ENCODE assay signal across 11 mouse cellular contexts in the genomic region with DNA sequence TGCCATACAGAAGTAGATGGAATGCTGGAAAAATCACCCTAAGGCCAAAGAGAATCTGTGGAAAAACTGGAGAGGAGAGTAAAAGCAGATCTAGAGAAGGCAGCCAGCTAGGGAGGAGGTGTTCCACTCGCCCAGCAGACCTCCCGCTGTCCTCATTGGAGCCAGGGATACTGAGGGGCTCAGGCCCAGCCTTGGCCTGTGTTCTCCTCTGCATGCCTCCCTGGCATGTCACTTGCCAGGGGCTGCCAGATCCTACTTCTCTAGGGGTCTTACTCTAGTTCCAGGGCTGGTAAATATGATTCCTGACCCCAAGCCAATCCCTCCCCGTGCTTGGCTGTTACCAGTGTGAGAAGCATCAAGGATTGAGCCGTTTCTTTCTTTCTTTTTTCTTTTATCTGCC. TPM values are rescaled to one million over a fixed set of nuclear protein-coding genes. Genes with fewer than 3 reads are reported as not detected.
A peak's percentile ranks its signal among the peaks of the same experiment; 100 is the strongest.
DNase-seq lines count a peak whose midpoint lies in the region; ATAC-seq lines count a peak whose summit lies in the region.
"Had no signal": no experiment of that assay in that cellular context is flagged by ENCODE, and none has a peak within 500 bp of the region (broad histone marks: within the 10 kb centered on the region; RNA-seq: fewer than 3 reads in every experiment).

No protein-coding gene starts in this region.

- H3K36me3 ChIP-seq in hindbrain, embryonic 15.5 days = no peaks in the 10 kb centered on the region
- no peaks in the 10 kb centered on the region for H3K36me3 ChIP-seq in hindbrain, embryonic 11.5 days (ENCODE audit: control insufficient read depth, insufficient read depth, low read length)
- no peaks in the 10 kb centered on the region for H3K36me3 ChIP-seq in forebrain, embryonic 13.5 days (ENCODE audit: poor library complexity, severe bottlenecking)
- H3K36me3 ChIP-seq in limb, embryonic 13.5 days = no peaks in the 10 kb centered on the region
- H3K36me3 ChIP-seq: G1E had no signal

- no peak overlapping the region for H3K4me2 ChIP-seq in hindbrain, embryonic 15.5 days
- no peak overlapping the region for H3K4me2 ChIP-seq in hindbrain, embryonic 11.5 days (replicated peaks; ENCODE audit: low read depth, low read length)
- H3K4me2 ChIP-seq in forebrain, embryonic 13.5 days = peak overlapping the region; percentile 48; the same call in 1 of the 2 replicates
- peak overlapping the region; percentile 17; the same call in 1 of the 2 replicates for H3K4me2 ChIP-seq in limb, embryonic 13.5 days (replicated peaks)

- peaks cover 31% of the 10 kb centered on the region for H3K4me1 ChIP-seq in hindbrain, embryonic 15.5 days (replicated peaks)
- H3K4me1 ChIP-seq in hindbrain, embryonic 11.5 days (replicated peaks; ENCODE audit: control insufficient read depth, insufficient read depth, low read length) = peaks cover 10% of the 10 kb centered on the region
- peaks cover 65% of the 10 kb centered on the region for H3K4me1 ChIP-seq in forebrain, embryonic 13.5 days
- H3K4me1 ChIP-seq in limb, embryonic 13.5 days = peaks cover 67% of the 10 kb centered on the region

- no peaks in the 10 kb centered on the region for H3K9me3 ChIP-seq in hindbrain, embryonic 15.5 days
- no peaks in the 10 kb centered on the region for H3K9me3 ChIP-seq in hindbrain, embryonic 11.5 days (ENCODE audit: control insufficient read depth, low read length)
- no peaks in the 10 kb centered on the region for H3K9me3 ChIP-seq in forebrain, embryonic 13.5 days (replicated peaks)
- no peaks in the 10 kb centered on the region for H3K9me3 ChIP-seq in limb, embryonic 13.5 days
- H3K9me3 ChIP-seq: G1E had no signal

- H3K27me3 ChIP-seq in hindbrain, embryonic 15.5 days = peaks cover 5% of the 10 kb centered on the region; the same call in 1 of the 2 replicates
- no peaks in the 10 kb centered on the region for H3K27me3 ChIP-seq in hindbrain, embryonic 11.5 days (ENCODE audit: control insufficient read depth, insufficient read depth, low read length)
- peaks cover 4% of the 10 kb centered on the region; the same call in 1 of the 2 replicates for H3K27me3 ChIP-seq in forebrain, embryonic 13.5 days
- H3K27me3 ChIP-seq in limb, embryonic 13.5 days = no peaks in the 10 kb centered on the region

- 35% methylated on average over 4 of the region's 4 CpGs for WGBS in hindbrain, embryonic 15.5 days
- 37% methylated on average over 4 of the region's 4 CpGs for WGBS in hindbrain, embryonic 11.5 days
- 40% methylated on average over 4 of the region's 4 CpGs for WGBS in forebrain, embryonic 13.5 days
- WGBS in limb, embryonic 13.5 days = 15% methylated on average over 4 of the region's 4 CpGs

- no peak overlapping the region for H3K9ac ChIP-seq in hindbrain, embryonic 15.5 days
- no peak overlapping the region for H3K9ac ChIP-seq in hindbrain, embryonic 11.5 days (ENCODE audit: low read depth, low read length)
- H3K9ac ChIP-seq in forebrain, embryonic 13.5 days = no peak overlapping the region
- H3K9ac ChIP-seq in limb, embryonic 13.5 days = no peak overlapping the region

- peak; percentile 69 to 88 for DNase-seq in cerebellum, postnatal 10 days
- DNase-seq in cerebellum, adult 11 months = no peak
- no peak for DNase-seq in hindbrain, embryonic 11.5 days (ENCODE audit: low spot score)
- no peak for DNase-seq in B cell, adult 2 months
- no peak for DNase-seq in MN1 (ENCODE audit: low spot score)
- DNase-seq: embryo, embryonic 11 days had no signal

- H3K27ac ChIP-seq in hindbrain, embryonic 15.5 days (replicated peaks) = 0 out of 2 replicates have a peak overlapping the region, but pooled peaks have one; percentile 30
- H3K27ac ChIP-seq in hindbrain, embryonic 11.5 days (ENCODE audit: low read depth, low read length) = no peak overlapping the region
- H3K27ac ChIP-seq in forebrain, embryonic 13.5 days = peak overlapping the region; percentile 92
- peak overlapping the region; percentile 93 for H3K27ac ChIP-seq in limb, embryonic 13.5 days

- 0 out of 2 replicates have a peak, but pooled peaks have one; percentile 50 for ATAC-seq in hindbrain, embryonic 15.5 days (ENCODE audit: low FRiP score, low read depth)
- ATAC-seq in hindbrain, embryonic 11.5 days (ENCODE audit: low FRiP score) = no peak
- ATAC-seq in forebrain, embryonic 13.5 days = peak; percentile 46
- ATAC-seq in limb, embryonic 13.5 days (ENCODE audit: low FRiP score, low read depth) = no peak
- ATAC-seq: inflammation-experienced regulatory T-cells, adult 6 months had no signal

- no peak overlapping the region for H3K4me3 ChIP-seq in hindbrain, embryonic 15.5 days
- no peak overlapping the region for H3K4me3 ChIP-seq in hindbrain, embryonic 11.5 days (ENCODE audit: low read depth, low read length)
- no peak overlapping the region for H3K4me3 ChIP-seq in forebrain, embryonic 13.5 days
- H3K4me3 ChIP-seq in limb, embryonic 13.5 days = no peak overlapping the region

RNA-seq across cellular contexts. Expression of a gene that starts 59.5 kb away (rescaled TPM):
- 2.8 and 5.2 TPM in 2 replicates for polyA plus RNA-seq in hindbrain, embryonic 15.5 days (2015; fragmentation: Nextera tagmentation; extraction: Ambion mirVana)
- 13.4 and 21.9 TPM in 2 replicates for polyA plus RNA-seq in hindbrain, embryonic 11.5 days (2014; fragmentation: Nextera tagmentation; extraction: Ambion mirVana)
- 20.7 and 22.1 TPM in 2 replicates for polyA plus RNA-seq in forebrain, embryonic 13.5 days (2015; fragmentation: Nextera tagmentation; extraction: Ambion mirVana)
- 37.0 and 37.6 TPM in 2 replicates for polyA plus RNA-seq in limb, embryonic 13.5 days (2015; fragmentation: Nextera tagmentation; extraction: Ambion mirVana)

Comparison
In these comparisons a context has a peak if more than half of its experiments do, and no peak if none do; other contexts are left out.
1. DNase-seq: peak in cerebellum, postnatal 10 days (2 of 2); none in cerebellum, adult 11 months (single experiment), hindbrain, embryonic 11.5 days (single experiment), B cell, adult 2 months (0 of 2) and MN1 (single experiment).
2. ATAC-seq: peak in hindbrain, embryonic 15.5 days (single experiment) and forebrain, embryonic 13.5 days (single experiment); none in hindbrain, embryonic 11.5 days (single experiment) and limb, embryonic 13.5 days (single experiment).
3. H3K4me2 ChIP-seq: peak in forebrain, embryonic 13.5 days (single experiment) and limb, embryonic 13.5 days (single experiment); none in hindbrain, embryonic 15.5 days (single experiment) and hindbrain, embryonic 11.5 days (single experiment).